Mouse (Mus musculus) kidney, postnatal 10 days (tissue): ENCODE measurements around the gene Fbxl12.
"Not testable (repeated sequence)": the region's sequence is repeated elsewhere in the genome, so short reads cannot be mapped to it uniquely, and the experiment has no call there.

ENCODE experiments used
- DNase-seq: peaks from one replicate; pipeline ENCODE4 v3.0.0; 2021; ENCODE audit warnings: mixed read lengths

The Fbxl12 gene

DNA sequence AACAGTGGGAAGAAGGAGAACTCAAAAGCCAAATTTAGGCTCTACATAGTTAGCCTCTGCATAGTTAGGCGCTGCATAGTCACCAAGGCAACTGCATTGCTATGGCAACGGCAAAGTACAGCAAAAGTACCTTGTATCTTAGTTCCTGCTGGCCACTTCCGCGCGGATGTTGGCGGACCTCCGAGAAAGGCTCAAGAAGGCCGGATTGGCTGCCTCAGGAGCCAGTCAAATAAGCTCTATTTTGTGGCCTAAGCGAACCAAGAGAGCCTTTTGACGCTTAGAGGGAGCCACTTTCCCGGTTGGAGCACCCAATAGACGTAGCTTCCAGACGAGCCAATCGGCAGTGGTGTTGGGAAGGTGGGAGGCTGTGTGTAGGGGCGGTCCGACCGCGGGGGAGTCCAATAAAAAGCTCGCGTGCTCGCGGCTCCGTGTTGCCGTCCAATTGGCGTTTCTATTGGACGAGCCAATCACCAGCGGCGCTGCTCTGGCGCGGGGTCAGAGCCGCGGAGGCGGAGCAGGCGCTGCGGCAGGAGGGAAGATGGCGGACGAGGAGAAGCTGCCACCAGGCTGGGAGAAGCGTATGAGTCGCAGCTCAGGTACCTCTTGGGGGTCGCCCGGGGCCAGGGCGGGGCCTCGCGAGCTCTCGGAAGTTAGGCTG lies 7.2 kb upstream of the Fbxl12 start, which contains the start of gene Pin1:
Pin1 (plus strand) TSS at position 494 of the 658 bp plus-strand sequence.
- peak; percentile 99 for DNase-seq

DNA sequence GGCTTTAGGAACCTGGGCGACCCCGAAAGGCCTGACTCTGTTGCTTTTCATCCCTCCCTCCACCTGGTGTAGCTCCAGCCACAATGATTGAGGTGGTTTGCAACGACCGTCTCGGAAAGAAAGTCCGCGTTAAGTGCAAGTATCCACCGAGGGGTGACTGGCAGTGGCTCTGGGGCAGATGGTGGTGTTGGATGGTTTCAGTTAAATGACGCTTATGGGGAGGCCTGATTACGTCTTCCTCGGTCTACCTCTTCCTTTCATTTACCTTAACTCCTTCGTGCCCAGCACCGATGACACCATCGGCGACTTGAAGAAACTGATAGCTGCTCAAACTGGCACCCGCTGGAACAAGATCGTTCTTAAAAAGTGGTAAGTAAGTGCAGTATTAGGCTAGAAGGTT lies 554 bp upstream of the Fbxl12 start:
- DNase-seq, result no peak

DNA sequence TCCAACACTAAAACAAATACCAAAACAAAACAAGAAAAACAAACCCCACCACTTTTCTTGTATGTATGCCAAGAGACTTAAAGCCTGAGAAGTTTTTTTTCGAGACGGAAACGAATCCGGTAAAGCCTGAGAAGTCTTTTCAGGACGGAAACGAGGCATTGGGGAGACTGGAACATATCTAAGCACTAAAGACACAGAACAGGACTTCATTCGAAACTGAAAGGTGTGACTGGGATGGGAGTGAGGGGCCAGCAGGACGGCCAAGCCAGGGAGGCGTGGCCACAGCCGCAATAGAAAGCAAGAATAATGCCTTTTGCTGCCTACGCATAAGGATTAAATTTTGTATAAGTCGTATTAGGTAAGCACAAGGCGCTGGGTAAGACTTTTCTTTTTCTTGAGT lies 786 bp downstream of the Fbxl12 start:
- DNase-seq, result no peak

DNA sequence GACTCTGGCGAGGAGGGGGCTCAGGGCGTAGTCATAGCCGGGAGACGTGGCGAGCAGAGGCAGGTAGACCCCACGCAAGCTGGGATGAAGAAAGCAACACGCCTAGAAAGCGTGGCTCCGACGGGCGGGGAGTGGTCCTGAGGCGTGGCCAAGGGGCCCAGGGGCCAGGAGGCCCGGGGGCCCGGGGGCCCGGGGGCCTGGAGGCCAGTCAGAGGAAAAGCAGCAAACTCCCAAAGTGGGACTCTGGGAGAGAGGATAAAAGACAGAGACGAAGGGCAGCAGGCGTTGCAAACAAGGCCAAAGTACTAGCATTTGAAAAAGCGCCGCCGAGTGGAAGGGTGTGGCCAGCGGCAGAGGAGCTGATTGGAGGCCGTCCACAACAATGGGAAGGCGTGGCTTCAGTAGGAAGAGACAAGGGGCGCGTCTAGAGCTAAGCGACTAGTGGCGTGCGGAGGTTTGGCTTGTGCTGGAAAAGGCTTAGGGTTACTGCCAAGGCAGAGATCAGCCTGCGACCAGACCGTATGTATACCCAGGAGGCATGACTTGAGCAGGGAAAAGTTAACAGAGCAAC lies 1.6 kb downstream of the Fbxl12 start:
- DNase-seq, result peak; percentile 93

DNA sequence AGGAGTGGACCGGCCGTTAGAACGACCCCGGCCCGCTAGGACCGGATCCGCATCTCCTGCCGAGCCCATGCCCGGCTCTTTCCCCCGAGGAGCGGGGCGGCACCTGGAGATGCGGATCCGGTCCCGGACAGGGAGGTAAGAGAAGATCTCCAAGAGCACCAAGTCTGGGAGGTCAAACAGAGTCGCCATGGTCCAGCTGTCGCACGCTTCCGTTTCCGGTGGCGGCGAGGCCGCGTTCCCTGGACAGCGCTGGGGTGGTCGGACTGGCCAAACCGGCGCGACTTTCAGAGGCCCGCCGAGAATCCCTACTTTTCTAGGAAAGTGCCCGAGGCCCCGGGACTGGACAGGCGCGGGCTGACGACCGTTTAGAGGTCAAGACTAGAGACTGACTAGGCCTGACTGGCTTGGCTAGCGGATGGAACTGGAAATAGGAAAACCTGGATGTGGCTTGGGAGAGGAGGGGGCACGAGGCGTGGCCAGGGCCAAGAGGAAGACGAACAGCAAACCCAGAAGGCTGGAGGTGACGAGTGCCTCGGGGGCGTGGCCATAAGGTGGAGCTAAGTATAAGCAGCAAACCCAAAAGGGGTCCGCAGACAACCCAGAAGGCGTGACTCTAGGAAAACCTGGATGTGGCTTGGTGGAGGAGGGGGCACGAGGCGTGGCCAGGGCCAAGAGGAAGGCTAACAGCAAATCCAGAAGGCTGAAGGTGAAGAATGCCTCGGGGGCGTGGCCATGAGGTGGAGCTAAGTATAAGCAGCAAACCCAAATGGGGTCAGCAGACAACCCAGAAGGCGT lies 2.3 kb downstream of the Fbxl12 start, which contains the start of gene Ubl5:
Ubl5 (plus strand) TSS at position 778 of the 795 bp plus-strand sequence.
- DNase-seq, result peak; percentile 98

DNA sequence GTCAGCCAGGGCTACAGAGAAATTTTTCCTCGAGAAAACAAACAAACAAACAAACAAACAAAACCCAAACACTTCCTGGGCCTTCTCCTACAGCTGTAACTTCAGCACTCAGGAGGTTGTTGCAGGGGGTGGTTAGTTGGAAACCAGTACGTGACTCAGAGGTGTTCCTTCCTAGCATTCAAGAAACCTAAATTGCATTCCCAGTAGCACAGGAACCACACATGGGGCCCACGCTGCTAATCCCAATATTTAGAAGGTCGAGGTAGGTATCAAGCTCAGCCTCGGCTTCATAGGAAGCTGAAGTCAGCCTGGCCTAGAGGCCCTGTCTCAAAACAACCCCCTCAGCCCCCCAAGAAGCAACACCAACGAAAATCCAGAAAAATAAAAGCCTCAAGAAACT lies 3.1 kb downstream of the Fbxl12 start:
- DNase-seq, result no peak

DNA sequence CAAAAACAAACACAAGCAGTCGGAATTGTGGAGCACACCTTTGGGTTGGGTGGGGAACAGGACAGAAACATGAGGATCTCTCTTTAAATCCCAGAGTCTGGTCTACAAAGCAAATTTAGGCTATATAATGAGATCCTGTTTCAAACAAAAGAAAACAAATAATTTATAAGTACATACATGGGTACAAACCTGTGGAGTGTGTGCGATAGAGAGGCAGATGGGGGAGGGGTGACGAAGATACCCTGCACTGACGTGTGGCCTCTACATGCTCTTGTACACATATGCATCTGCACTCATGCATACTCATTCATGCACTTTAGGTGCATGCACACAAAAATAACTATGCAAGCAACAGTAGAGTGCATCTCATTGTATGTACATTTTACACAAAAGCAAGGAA lies 5.1 kb downstream of the Fbxl12 start:
- no peak for DNase-seq

DNA sequence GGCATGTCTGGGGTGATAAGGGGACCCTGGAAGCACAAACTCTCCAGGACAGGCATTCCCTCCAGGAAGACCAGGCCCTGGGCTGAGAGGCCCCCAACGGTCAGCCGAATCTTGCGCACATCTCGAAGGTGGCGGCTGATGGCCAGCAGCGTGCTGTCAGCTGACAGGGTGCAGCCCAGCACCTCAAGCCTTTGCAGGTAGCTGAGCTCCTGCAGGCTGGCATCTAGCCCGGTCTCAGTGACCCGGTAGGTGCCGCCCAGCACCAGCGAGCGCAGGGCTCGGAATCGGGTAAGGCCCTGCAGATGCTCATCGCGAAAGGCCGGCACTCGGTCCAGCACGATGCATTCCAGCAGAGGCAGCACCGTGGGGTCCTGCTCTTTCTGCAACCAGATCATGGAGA lies 6.0 kb downstream of the Fbxl12 start:
- no peak for DNase-seq

DNA sequence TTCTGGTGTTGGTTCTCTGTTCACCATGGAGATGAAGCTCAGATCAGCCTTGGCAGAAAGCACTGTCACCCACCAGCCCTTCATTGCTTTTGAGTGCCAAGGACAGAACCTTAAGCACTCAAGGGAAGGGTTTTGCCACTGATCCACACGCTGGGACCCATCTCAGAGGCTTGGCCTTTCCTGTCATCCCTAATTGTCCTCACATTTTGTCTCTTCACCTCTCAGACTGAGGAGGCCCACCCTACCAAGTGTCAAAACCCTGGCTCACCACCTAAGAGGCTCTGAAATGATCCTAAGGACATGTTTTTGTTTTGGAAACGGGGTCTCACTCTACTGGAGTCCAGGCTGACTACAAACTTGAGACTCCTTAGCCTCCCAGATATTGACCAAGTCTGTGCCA lies 7.8 kb downstream of the Fbxl12 start:
- DNase-seq, result no peak

DNA sequence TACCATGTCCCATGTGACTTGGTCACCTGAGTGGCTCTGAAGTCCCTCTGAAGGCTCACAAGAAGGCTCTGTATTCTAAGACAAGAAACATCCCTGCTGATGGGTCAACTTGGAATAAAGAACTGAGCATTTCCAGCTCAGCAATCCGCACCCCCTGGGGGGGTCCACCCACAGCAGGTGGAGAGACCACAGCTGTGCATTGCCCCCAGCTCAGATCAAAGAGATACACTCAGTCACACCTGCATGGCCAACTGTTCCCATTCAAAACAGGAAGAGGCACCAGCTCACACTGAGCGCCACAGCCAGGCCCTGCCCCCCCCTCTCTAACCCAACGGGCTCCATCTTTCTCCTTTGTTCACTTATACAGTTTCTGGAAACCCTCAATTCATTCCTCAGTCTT lies 8.3 kb downstream of the Fbxl12 start:
- DNase-seq, result no peak

DNA sequence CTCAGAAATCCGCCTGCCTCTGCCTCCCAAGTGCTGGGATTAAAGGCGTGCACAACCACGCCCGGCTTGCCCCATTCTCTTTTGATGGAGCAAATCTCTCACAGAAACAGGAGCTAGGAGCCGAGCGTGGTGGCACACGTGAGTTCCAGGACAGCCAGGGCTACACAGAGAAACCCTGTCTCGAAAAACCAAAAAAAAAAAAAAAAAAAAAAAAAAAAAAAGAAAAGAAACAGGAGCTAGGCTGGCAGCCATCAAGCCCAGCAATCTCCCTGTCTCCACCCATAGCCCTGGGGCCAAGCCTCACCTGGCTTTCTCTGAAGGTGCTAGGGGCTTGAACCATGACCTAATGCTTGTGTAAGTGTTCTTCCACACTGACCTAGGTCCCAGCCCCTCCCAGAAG lies 8.9 kb downstream of the Fbxl12 start:
- not testable (repeated sequence) for DNase-seq

DNA sequence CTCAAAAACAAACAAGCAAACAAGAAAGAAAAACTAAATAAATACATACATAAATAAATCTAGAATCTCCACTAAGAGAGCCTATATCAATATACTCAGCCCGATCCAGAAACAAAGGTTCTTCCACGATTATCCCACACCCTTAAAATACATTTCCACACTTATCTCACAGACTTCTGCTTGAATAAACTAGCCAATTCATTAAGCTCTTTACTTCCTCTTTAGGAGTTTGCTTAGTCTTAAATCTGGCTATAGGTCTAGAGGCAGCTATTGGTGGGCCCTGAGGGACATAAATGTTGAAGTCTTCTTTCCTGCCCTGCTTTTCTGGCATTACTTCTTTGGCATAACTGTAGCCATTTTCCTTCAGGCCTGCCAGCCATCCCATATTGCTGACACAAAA lies 13.2 kb downstream of the Fbxl12 start:
- DNase-seq, result no peak

DNA sequence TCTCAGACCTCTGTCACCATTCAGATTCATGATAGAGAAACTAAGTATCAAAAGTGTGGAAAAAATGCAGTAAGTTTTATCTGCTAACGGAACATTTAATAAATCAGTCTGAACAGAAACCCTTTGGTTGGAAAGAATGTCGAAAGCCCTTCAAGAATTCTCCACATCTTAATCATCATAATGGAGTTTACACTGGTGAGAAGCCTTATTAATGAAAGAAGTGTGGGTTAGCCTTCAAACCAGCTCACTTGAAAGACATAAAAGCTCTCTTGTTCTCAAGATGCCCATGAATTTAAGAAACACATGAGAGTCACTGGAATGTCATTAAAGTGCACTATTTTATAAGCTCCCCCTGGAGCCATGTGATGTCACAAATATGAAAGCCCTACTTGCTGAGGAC lies 27.9 kb downstream of the Fbxl12 start:
- DNase-seq, result no peak

DNA sequence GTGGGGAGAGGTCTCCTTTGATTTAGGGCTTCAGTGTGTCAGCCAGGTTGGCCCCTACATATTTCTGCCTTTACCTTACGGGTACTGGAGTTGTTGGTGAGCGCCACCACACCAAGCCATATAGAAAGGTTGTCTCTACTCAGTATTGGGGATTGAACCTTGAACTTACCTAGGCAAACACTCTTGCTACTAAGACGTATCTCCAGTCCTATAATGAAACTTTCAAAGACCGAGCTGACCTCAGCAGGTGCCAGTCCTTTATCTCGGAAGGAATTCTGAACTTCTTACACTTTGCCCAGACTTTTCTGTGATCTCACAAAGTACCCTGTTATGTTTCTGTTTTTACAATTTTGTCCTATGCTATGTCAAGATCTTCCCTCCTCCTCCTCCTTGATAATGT lies 32.6 kb downstream of the Fbxl12 start:
- DNase-seq, result no peak

DNA sequence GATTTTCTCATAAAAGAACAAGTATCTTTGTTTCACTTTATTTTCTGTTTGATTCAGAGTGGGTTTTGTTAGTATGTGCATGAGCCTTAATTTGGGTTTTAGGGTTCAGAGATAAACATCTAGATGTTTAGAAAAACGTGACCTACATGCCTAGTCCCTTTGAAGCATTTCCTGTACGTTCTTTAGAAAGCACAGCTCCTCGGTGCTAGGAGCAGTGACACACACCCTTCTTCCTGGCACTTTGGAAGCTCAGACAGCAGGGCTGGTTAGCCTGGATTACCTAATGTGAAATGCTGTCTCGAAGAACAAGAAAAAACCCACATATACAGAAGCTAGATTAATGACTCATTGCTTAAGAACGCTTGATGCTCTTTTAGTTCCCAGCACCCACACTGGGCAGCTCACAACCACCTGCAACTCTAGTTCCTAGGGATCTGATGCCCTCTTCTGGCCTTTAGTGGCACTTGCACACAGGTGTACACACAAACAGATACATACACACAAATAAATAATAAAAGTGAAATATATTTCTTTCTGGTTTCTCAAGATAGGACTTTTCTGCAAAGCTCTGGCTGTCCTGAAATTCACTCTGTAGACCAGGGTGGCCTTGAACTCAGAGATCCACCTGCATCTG lies 34.6 kb downstream of the Fbxl12 start:
- no peak for DNase-seq

DNA sequence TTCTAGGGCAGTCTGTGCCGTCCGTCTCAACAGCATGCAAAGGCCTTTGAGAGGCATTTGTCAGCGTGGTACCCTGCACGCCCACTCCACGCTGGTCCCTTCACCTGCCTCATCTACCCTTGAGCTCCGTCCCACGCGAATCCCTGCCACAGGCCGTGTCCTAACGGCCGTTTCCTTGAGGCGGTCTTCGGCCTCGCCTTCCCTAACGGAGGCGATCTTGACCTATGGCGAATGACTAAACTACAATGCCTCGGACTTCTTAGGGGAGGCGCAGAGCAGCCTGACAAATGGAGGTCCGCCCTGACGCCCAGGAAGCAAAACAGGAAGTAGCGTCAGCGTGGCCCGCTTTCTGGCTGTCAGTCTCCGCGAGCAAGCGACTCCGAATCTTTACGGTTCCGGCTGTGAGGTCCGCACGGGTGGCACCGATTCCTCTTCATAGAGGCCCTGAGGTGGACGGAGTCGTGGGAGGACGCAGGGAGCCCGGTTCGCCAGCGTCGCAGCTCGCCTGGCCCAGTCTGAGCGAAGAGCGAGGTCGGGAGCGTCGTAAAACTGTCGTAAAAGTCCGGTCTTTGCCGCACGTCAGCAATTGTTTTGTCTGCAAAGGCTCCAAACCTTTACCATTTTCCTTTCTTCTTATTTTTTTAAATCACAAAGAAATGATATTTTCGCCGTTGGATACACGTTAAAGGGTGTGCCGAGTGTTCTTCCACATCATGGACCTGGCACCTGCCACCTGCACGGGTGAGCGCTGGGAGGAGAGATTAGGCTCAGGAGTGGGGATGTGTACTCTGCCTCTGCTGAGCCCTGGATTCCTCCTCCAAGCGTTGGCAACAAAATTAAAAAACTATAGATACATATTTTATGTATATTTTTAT lies 37.2 kb downstream of the Fbxl12 start:
- peak; percentile 88 for DNase-seq

DNA sequence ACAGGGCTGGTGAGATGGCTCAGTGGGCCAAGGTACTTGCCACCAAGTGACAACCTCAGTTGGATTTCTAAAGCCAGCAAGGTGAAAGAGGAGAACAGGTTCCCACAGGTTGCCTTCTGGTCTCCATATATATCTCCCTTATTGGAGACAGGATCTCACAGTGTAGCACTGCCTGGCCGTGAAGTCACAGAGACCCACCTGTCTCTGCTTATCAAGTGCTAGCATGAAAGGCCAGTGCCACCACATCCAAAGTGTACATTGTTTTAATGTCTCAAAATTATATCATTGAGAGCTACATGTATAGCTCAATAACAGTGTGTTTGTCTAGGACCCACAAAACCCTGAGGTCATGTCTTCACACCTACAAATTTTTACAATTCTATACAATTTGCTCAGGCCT lies 38.3 kb downstream of the Fbxl12 start:
- DNase-seq, result no peak

DNA sequence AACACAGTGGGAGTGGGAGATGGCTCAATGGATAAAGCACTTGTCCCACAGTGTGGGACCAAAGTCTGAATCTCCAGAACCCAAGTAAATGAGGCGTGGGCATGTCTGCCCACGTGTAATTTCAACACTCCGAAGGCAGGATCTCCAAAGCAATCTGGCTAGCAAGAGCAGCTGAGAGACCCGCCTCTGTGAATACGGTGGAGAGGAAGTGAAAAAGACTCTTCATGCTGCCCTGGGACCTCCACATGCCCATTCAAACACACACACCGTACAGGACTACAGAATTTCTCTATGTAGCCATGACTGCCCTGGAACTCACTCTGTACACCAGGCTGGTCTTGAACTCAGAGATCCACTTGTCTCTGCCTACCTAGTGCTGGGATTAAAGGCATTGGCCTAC lies 43.3 kb downstream of the Fbxl12 start:
- DNase-seq, result no peak

DNA sequence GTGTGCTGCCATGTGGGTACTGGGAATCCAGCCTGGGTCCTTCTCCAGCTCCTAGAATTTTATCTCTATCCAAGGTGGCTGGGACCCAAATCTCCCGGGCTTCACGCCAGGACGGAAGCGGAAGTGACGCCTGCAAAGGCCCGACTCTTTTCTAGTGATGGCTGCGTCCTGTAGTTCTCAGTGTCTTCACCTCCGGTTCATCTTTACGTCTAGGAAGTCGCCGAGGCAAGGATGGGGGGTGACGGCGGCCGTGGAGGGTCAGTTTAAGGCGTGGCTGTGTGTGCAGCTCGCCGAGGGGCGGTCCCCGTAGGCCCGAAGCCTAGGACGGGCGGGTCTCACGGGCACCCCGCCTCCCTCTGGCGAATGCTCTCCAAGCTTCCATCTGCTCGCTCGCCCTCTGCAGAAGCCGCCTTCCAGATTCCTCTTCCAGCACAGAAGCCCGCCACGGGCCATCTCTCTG lies 63.4 kb downstream of the Fbxl12 start, which contains the start of gene Zfp846:
Zfp846 (plus strand) TSS at position 117 of the 460 bp plus-strand sequence.
- peak; percentile 99 for DNase-seq

DNA sequence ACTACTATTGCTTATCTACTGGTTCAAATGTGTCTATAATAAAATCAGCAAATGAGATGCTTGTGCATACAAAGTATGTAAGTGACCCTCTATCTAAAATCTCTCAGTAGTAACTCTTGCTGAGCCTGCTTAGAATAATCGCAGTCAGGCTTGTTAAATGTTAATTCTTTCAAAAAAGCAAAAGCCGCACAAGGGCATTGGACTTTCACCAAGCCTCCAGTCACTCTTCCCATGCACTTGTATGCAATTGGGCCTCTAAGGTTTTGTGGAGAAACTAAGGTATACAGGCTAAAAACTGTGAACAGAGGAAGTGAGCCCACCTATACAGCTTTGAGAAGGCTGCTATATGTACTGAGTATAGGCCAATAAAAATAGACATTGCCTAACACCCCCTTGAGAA lies 68.0 kb downstream of the Fbxl12 start:
- DNase-seq, result no peak

DNA sequence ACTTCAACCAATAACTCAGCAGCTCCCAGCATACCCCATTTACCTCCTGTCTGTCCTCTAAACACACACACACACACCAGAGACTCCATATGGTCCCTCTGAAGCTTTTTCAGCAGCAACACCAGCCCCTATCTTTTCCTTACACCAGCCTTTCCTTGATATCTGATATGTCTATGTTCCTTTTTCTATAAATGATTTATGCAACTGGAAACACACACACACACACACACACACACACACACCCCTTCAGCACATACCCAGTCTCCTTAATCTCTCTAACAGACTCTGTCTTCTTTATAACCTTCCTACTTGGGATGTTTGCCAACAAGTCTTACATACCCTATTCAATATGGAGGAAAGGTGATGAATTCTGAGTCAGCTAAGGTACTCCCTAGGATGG lies 73.5 kb downstream of the Fbxl12 start:
- DNase-seq, result no peak
